Mouse (Mus musculus) R1 (cell line): ENCODE measurements at regions not wholly inside any gene's neighbourhood (a gene's known extent, or its start where the extent isn't known, plus 50 kb on each side); places are given as distances from the start of the nearest gene placed in this dataset.

Source experiments
- DNase-seq: peaks from one replicate; pipeline ENCODE4 v3.0.0-alpha.2; 2018; ENCODE audit warnings: low read depth, low spot score

GRCm38 (mm10) chr7:125166881-125167351 lies 277.6 kb upstream of the Kdm8 start:
- no peak for DNase-seq

- no peak for DNase-seq
These were observed 276.8 kb upstream of the Kdm8 start for GRCm38 (mm10) chr7:125167666-125168065.

GRCm38 (mm10) chr7:125181548-125181947 lies 262.9 kb upstream of the Kdm8 start:
- no peak for DNase-seq

GRCm38 (mm10) chr7:125182266-125182665 lies 262.2 kb upstream of the Kdm8 start:
- DNase-seq = no peak

GRCm38 (mm10) chr7:125183011-125183410 lies 261.5 kb upstream of the Kdm8 start:
- peak; percentile 61 for DNase-seq

- no peak for DNase-seq
These were observed 259.3 kb upstream of the Kdm8 start for GRCm38 (mm10) chr7:125185037-125185679.

GRCm38 (mm10) chr7:125187011-125187740 lies 257.3 kb upstream of the Kdm8 start:
- no peak for DNase-seq

GRCm38 (mm10) chr7:125188986-125189385 lies 255.5 kb upstream of the Kdm8 start:
- DNase-seq = no peak

- peak; percentile 36 for DNase-seq
These were observed 254.4 kb upstream of the Kdm8 start for GRCm38 (mm10) chr7:125190067-125190466.

GRCm38 (mm10) chr7:125191313-125191712 lies 253.2 kb upstream of the Kdm8 start:
- DNase-seq = no peak

- DNase-seq = no peak
These were observed 233.0 kb upstream of the Kdm8 start for GRCm38 (mm10) chr7:125211346-125211973.

GRCm38 (mm10) chr7:125214036-125214435 lies 230.4 kb upstream of the Kdm8 start:
- DNase-seq = no peak

GRCm38 (mm10) chr7:125217630-125218029 lies 226.8 kb upstream of the Kdm8 start:
- no peak for DNase-seq

GRCm38 (mm10) chr7:125222684-125223083 lies 221.8 kb upstream of the Kdm8 start:
- DNase-seq = no peak

- DNase-seq = no peak
These were observed 209.6 kb upstream of the Kdm8 start for GRCm38 (mm10) chr7:125234911-125235310.

GRCm38 (mm10) chr7:125237026-125237425 lies 207.4 kb upstream of the Kdm8 start:
- no peak for DNase-seq

- no peak for DNase-seq
These were observed 201.5 kb upstream of the Kdm8 start for GRCm38 (mm10) chr7:125243021-125243420.

- no peak for DNase-seq
These were observed 196.1 kb upstream of the Kdm8 start for GRCm38 (mm10) chr7:125248386-125248785.

- DNase-seq = no peak
These were observed 194.1 kb upstream of the Kdm8 start for GRCm38 (mm10) chr7:125250385-125250784.

- DNase-seq = no peak
These were observed 193.4 kb upstream of the Kdm8 start for GRCm38 (mm10) chr7:125250970-125251585.

GRCm38 (mm10) chr7:125254302-125254701 lies 190.2 kb upstream of the Kdm8 start:
- no peak for DNase-seq

GRCm38 (mm10) chr7:125259016-125259415 lies 185.5 kb upstream of the Kdm8 start:
- DNase-seq = no peak
